Mouse (Mus musculus) retina, adult 2 months (tissue): ENCODE measurements around the gene Fgfr2.
A peak's percentile ranks its signal among the peaks of the same experiment; 100 is the strongest.

Experiments used
- DNase-seq: peaks from one replicate; pipeline ENCODE4 v3.0.0-alpha.2; 2012; ENCODE audit warnings: low read depth, low spot score

Fgfr2 gene

DNA sequence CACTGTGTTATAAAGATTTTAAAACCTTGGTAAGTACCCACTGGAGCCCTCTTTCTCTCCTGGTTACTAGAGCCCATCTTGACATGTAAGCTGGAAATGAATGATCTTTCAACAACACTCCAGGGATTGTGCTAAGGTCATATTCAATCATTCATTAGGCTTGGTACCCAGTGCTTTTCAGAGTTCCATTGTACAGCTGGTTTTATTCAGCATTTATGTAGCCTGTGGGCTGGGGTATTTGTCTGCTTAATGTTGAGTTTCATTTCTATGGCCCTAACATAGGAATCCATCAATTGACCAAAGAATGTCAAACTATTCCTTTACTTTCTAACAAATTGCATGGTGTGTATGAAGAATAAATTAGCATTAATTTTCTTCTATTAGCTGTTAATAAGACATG is 299.3 kb downstream of the Fgfr2 start:
- no peak for DNase-seq

DNA sequence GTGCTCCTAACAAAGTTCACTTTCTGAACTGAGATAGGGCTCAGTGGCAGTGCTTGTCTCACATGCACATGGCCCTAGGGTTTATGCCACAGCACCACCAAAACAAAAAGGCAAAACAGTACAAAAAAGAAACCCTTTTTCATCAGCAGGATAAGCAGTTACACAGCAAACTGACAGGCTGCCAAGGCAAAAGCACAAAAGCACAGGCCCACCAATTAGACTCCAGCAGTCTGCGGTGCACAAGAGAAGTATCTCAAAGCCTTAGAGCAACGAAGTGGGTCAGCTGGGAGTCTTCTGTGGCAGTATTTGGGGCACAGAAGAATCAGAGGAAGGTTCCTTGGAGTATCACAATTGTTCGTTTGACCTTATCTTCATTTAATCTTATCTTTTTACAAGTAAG is 302.5 kb downstream of the Fgfr2 start:
- DNase-seq: no peak

DNA sequence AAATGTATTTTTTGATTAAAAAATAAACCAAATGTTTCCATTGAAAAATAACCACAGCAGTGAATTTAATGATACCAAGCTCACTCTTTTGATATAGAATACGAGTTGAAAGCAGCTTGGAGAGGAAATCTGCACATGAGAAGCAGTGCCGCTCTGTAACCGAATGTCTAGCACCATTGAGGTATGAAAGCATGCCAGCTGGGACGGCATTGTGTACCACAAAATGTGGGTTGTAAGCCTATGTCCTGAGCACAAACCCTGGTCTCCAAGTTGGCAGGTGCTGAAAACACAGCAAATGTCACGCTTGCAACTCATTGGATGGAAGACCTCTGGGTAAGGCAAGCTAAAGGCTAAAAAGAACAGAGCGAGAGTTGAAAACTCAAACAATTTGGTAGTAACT is 306.1 kb downstream of the Fgfr2 start:
- DNase-seq: no peak

DNA sequence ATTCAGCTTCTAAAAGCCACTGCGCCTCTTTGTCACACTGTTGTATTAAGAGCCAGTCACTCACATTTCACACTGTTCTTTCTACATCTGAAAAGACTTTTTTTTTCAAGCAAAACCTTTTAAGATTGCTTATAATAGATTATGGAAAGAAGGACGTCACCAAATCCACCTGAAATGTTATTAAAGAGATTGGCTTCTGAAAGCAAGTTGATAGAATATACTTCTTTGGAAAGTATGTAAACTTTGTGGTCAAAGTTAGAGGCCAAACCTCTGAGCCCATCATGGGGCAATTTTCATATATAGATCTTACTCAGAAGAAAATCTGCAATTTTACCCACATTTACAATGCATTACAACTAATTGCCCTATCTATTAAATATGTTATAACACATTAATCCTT is 306.6 kb downstream of the Fgfr2 start:
- no peak for DNase-seq

DNA sequence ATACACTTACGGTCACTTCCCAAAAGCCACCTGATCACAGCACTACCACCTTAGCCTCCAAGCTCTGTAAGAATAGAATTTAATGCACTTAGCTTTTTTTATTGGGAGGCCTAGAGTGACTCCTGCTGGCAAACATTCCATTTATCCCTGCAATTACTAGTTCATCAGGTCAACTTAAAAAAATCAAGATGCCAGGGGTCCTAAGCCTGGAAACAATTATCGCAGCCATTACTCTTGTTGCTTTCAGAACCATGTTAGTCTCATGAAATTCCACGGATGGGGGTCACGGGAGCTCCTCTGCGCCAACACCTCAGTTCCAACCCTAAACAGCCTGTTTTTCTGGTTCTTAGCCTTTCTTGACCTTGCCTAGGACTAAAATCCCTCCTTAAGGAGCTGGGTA is 308.1 kb downstream of the Fgfr2 start:
- DNase-seq: no peak

DNA sequence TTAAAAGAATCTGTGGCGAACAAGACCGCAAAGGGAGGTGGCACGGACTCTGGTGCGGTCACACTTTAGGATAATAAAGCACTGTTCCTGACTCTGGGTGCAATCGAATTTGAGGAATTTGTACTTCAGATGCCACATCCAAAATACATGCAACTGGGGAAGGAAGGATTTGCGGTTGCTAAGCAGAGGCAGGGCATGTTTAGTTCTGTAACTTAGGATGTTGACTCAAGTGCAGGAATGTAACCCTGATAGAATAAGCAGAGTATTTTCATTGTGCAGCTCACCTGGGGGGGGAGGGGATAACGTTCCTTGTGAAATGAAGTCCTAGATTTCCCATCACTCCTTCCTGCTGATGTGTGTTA is 309.1 kb downstream of the Fgfr2 start:
- no peak for DNase-seq

DNA sequence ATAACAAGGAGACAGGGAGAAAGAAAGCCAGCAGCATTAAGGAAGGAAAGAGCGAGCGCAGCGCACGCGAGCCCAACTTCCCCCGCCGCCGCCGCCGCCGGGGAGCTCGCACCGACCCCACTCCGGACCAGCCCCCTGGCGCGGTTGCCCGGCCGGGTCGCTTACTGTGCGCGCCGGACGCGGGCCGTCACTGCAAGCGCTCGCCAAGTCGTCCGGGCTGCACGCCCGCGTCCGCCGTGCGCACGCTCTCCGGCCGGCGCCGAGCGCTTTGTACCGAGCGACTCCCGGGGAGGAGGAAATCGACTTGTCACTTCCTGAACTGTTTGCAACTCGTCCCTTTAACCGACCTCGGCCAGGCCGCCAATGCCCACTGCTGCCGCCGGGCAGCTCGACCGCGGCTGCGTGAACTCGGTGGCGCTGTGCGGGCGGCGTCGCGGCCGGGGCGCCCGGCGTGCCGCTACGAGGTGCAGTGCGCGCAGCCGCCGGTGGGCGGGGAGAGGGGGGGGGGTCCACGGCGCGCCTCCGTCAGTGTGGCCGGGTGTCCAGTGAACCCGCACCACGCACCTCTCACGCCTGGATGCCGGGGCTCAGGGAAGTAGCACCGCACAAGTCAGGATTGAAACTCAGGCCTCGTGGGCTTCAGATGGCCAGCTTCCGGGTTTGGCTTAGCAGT is 309.6 kb downstream of the Fgfr2 start, which contains the start of gene Fam53b:
TSS of gene Fam53b (minus strand) at position 471 of the 673 bp plus-strand sequence.
- DNase-seq: no peak

DNA sequence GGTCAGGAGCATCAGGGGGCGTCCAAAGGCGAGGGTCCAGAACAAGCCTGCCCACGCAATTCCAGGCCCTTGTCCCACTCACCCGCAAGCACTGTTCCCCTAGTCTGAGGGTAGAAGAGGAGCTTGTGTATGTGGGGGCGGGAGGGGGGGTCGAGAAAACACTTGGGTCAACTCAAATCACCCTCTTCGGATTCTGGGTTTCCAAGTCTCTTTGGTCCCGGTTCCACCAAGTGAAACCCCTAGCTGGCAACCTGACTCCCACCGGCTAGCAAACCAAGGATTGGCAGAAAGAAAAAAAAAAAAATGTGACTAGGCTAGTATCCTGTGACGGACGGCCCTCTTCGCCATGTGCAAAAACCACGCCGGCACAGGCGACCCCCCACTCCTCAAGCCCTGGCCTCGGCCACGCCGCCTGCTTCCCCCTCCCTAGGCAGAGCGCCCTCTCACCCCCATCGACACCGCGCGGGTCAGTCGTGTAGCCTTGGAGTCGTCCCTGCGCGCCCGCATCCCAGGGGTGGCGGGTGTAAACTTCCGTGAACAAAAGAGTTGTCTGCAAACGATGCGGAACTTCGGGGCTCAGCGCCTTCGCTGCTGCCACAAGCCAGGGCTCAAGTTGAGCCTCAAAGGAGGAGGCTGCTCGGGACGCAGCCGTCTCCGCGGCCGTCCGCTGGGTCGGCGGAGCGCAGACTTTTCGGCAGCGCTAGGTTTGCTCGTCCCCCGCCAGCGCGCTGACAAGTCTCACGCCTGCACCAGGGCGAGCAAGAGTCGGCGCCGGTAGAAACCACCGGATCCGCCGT is 310.3 kb downstream of the Fgfr2 start:
- no peak for DNase-seq

DNA sequence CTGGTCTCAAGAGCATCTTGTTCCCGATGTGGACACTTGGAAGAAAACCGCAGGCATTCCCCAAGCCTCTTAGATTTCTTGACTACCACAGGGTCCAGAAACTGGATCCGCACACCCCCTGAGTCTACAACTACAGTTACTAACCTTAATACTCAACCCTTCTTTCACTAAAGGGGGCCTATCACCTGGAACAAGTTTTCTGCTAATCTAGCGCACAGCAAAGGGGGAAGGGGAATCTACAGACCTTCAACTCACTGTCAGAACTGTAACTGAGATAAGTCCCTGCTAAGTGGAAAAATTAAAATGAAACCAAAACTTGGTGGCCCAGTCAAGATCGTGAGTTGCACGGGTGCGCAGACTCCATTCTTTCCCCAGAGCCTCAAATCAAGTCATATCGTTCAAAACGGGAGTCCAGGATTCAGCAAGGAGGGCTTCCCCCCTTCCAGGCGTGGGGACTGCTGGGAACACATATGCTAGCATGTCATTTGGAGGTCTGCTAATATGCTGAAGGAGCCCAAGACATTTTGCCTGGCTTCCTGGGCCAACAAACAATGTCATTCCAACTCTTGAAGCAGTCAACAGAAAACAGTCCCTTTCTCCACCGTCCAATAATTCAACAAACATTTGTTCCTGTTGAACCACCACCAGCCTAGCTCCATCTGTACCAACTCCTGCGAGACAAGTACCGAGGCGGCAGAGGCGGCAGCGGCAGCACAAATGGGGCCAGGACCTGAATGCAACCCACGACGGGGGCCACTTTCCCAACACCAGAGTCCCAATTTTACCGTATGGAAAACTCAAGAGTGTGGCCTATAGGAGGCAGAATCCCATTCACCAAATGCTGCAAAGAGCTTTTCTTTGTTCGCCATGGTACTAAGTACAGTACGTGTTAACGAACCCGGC is 311.2 kb downstream of the Fgfr2 start:
- DNase-seq: no peak

DNA sequence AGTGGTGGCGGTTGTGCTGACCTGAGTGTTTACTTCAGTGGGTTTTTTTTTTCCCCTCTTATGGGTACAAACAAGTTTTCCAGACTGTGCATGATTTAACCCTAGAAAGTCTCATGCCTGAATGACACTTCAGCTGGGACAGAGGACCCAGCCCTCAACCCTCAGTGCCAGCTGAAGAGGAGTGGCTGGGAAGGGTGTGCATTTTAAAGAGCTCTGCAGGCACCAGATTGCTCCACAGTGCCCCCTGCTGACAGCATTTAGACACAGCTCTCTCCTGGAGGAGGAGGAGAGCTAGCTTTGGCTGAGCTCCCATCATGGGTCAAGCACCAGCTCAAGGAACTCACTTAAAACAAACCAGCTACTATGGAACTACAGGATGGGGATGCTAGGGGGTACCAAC is 312.3 kb downstream of the Fgfr2 start:
- DNase-seq: peak; percentile 76

DNA sequence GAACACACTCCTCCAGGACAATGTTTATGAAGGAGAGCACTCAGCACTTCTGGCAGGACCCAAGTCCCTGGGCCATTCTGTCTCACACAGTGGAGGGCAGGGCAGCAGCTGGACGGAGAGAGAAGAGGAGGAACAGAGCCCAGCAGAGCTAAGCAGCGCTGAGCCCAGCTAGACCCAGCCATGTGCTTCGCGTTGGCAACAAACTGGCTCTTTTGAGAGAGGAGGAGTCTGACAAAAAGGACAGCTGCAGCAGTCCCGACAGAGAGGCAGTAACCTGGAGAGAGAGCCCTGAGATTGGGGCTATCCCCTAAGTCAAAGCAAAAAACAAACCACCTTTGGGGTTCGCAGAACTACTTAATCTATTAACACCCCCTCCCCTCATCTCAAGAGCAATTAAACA is 312.8 kb downstream of the Fgfr2 start:
- no peak for DNase-seq

DNA sequence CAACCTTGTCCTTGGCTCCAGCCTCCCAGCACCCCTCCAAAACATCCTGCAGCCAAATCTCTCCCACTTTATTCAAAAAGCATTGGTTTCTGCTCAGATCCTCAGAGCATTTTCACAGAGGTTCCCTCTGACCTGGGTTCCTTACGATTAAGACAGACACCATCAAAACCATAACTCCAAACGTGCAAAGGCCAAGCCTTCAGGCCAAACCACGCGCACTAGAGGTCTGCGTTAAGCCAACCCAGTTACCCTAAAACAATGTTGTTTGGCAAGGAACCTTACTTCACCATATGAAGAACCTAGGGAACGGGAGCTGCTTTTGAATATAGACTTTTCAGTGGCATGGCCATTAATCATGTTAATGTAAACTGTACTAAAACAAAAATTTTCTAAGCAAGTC is 313.4 kb downstream of the Fgfr2 start:
- DNase-seq: no peak

DNA sequence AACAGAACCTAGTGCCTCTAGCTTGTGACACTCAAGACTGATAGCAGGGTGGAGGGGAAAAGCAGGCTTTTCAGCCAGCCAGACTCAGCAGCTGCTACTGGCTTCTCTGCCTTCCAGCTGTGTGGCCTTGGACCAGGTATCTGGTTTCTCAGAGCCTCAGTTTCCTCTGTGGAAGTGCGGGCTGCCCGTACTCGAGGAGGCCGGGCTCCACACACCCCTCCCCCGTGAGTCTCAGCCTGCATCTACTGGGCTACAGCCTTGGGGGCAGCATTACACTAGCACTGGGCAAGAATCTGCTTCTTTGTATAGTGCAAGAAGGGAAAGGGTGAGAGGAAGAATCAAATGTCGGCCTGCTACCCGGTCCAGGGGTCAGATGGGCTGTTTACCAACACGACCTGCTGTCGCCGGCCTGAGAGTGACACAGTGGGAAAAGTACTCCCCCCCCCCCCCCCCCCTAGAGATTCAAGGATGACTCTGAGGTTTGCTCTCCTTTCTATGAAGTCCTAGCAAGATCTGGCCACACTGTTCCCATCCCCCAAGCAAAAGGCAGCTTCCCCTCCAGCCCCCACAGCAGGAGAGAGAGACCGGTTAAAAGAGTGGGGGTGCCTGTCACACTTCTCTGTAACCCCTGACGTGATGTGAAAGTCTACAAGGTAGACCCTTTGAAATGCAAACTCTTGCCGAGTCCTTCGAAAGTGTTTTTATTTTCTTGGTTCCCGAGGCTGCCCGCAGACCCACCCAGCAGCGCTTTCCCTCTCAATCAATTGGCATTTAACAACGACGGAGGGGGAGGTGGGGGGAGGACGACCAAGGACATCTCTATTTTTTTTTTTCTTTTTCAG is 314.1 kb downstream of the Fgfr2 start:
- no peak for DNase-seq

DNA sequence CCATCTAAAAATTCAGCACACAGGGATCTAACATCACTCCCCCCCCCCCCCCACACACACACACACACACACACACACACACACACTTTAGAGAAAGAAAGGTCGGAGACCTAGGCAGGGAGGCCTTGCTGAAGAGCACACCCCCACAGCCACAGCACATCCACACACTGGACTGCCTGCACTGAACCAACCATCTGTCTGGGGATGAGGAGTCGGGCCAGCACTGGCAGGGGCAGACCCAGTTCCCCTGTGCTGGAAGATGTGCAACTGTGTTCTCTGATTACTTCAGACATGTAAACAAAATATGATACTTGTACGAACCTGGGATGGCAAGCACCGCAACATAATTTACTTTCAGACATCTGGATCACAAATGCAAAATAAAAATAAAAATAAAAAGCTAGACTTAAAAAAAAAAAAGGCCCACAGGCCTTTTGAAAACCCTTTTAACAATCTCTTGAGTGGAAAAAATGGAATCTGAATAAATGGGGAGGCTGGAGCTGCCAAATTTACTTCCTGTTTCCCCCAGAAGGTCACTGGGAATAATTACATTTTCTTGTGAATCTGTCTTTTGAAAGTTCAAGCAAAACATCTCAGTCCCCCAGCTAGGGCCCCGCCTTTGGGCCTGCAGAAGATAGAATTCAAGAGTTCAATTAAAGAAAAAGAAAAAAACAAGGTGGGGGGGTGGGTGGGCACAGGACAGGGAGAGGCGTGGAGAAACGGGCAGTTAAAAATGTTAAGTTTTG is 314.9 kb downstream of the Fgfr2 start:
- DNase-seq: no peak

DNA sequence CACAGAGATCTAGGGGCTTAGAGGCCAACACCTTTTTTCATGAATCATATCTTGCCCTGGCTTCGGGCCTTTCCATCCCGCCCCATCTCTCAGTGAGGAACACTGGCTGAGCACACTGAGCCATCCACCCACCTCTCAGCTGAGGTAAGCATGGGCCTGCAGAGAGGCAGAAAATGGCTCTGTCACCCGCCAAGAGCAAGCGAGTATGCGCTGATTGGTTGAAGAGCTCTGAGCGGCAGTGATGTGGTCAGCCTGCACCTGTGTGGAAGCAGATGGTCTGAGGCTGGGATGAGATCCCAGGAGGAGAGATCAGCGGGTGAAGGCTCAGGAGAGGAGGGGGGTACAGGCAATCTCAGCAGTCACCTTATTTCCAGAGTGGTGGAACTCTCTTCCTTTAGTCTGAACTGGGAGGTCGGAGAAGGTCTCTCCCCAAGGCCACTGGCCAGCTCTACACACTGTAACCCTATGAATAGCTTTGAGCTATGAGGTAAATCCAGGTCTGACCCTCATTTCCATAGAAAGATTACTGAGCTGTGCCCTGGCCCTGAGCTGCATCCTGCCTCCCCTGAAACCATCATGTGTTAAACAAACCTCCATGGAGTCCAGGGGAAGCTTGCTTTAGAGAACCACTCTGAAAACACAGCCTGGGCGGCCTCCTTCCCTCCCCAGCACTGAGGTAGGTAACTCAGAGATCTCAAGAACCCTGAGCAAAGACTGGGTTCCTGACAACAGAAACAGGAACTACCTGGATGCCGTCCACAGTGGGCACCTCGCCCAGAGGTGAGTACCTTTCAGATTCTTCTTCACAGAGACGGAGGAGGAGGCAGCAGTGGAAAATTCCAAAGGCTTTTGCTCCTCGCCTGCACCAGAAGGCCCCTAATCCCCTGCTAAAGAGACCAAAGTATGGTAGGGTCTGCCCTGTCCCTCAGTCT is 316.0 kb downstream of the Fgfr2 start:
- DNase-seq: no peak

DNA sequence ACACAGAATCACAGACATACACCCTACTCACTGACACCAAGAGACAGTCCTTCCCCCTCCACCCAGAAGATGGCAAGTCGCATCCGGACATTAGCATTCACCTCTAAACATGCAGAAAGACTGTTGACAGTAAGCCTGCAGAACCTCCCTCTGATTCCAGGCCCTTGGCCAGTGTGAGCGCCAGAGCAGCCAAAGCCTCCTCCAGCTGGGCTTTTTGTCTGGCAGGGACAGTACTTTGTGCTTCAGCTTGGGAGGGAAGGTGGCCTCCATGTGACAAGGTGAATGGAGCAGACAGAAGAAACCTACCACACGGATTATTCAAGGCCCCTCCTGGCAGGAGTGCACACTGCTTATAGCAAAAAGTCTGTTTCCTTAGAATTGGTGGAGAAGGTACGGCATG is 316.9 kb downstream of the Fgfr2 start:
- no peak for DNase-seq

DNA sequence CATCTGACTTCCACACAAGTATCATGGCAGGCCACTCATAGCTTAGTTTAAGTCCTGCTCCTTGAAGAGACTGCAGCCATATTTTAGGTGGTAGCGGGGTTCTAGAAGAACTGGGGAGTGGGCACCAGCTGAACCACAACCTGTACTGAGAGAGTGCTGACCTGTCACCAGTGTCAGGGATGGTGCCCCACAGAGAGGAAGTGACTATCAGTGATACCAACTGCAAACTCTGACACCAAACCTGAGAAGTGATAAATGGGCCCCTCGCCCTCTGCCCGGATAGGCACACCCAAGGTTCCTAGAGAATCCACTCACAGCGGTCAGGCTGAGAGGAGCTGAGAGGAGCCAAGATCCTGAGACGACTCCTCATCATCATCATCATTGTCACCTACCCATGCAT is 318.2 kb downstream of the Fgfr2 start:
- no peak for DNase-seq

DNA sequence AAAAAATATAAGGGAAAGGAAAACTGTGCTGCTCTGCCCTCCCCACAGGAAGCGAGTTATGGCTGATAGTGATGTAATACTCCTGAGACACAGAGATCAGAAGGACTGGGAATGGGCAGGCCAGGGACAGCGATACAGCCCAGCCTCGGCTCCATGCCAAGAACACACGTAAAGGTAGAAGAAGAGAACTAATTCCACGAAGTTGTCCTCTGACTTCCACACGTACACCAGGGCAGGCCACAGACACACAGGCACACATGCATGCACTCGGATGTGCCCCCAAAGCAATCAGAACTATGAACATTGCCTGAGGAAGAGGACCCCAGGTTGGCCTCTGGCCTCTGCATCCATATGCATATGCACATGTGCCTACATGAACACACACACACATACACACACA is 318.7 kb downstream of the Fgfr2 start:
- no peak for DNase-seq

DNA sequence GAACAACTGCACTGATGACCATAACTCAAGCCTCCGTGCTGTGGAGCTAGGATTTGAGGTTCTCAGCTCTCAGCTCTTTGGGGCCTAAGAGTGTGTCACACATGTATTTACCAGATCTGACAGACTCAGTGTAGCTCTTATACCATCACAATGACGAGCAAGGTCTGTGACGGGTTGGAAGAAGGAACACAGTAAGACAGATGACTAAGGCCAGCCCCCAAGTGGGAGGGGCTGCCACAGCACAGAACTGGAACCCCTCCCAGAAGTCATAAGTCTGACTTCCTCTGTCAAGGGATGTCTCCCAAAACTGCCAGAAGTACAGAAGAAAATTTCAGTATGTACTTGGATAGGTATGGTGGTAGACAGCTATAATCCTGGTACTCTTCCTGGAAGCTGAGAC is 319.2 kb downstream of the Fgfr2 start:
- no peak for DNase-seq

DNA sequence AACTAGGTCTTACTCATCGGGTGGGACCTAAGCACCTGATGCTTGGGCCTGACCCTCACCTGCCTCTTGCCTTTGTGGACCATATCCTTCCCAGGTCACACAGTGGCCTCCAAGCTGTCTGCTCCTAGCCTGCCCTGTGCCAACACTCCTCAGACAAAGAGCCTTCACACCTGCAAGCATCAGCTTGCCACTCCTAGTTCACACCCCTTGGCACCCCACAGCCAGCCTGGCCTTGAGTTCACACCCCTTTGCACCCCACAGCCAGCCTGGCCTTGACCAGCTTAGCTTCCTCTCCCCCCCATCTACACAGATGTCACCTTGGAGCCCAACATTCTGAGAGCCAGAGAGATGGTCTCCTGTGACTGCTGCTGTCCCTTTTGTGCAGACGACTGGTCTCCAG is 319.8 kb downstream of the Fgfr2 start:
- no peak for DNase-seq
